In genomic region chr1:39685841-39686240, GRCm38 (mm10) we compare ENCODE assay signal across 8 mouse cellular contexts. TPM values are rescaled to one million over a fixed set of nuclear protein-coding genes. Genes with fewer than 3 reads are reported as not detected.
DNase-seq lines count a peak whose midpoint lies in the region; ATAC-seq and TF ChIP-seq lines count a peak whose summit lies in the region.

No protein-coding gene starts in this region.

- H3K27me3 ChIP-seq in liver, adult 2 months (ENCODE audit: control insufficient read depth, insufficient read depth, low read length): no peaks in the 10 kb centered on the region
- no peaks in the 10 kb centered on the region for H3K27me3 ChIP-seq in liver, embryonic 11.5 days (replicated peaks; ENCODE audit: control insufficient read depth, insufficient read depth, low read length)
- no peaks in the 10 kb centered on the region for H3K27me3 ChIP-seq in midbrain, embryonic 10.5 days (ENCODE audit: low read depth, poor library complexity, severe bottlenecking)

- no peak overlapping the region for H3K9ac ChIP-seq in liver, adult 2 months (ENCODE audit: low read depth, low read length)
- H3K9ac ChIP-seq in liver, embryonic 11.5 days (ENCODE audit: low read depth, low read length): no peak overlapping the region

- no peaks in the 10 kb centered on the region for H3K9me3 ChIP-seq in liver, embryonic 11.5 days (ENCODE audit: control insufficient read depth, low read length)
- H3K9me3 ChIP-seq in midbrain, embryonic 10.5 days (replicated peaks): no peaks in the 10 kb centered on the region

- H3K4me1 ChIP-seq in liver, adult 2 months (ENCODE audit: control insufficient read depth, insufficient read depth, low read length): no peaks in the 10 kb centered on the region
- peaks cover 4% of the 10 kb centered on the region; the same call in 1 of the 2 replicates for H3K4me1 ChIP-seq in liver, embryonic 11.5 days (replicated peaks; ENCODE audit: control insufficient read depth, insufficient read depth, low read length)
- no peaks in the 10 kb centered on the region for H3K4me1 ChIP-seq in midbrain, embryonic 10.5 days

- TF ChIP-seq POLR2A in liver, adult 2 months (IDR thresholded peaks at IDR 0.05; ENCODE audit: extremely low read depth, insufficient read depth, low read length): no peak

- 54% methylated on average over 1 of the region's 1 CpGs for WGBS in liver, adult 2 months
- WGBS in liver, embryonic 11.5 days: 0% methylated on average over 1 of the region's 1 CpGs
- WGBS in midbrain, embryonic 10.5 days: 0% methylated on average over 1 of the region's 1 CpGs

- 0 out of 2 replicates have a peak, but pooled peaks have one; percentile 29 for TF ChIP-seq CTCF in liver, adult 2 months (IDR thresholded peaks at IDR 0.05; ENCODE audit: low read depth, low read length)
- TF ChIP-seq CTCF in gastrocnemius, adult 2 months (IDR thresholded peaks at IDR 0.05): peak; percentile 79

- H3K4me3 ChIP-seq in liver, adult 2 months (ENCODE audit: insufficient read depth, low read depth, low read length): no peak overlapping the region
- H3K4me3 ChIP-seq in liver, embryonic 11.5 days (ENCODE audit: low read depth, low read length): no peak overlapping the region
- no peak overlapping the region for H3K4me3 ChIP-seq in gastrocnemius, adult 2 months
- no peak overlapping the region for H3K4me3 ChIP-seq in midbrain, embryonic 10.5 days

- no peak; the same call in 1 of the 2 replicates for ATAC-seq in liver, embryonic 11.5 days (replicated peaks; ENCODE audit: low FRiP score)
- peak; percentile 76 for ATAC-seq in inflammation-experienced regulatory T-cells, adult 6 months

- DNase-seq in liver, adult 2 months (ENCODE audit: extremely low read depth, low read depth, low spot score): peak; percentile 30
- DNase-seq in liver, embryonic 11.5 days (ENCODE audit: low spot score): no peak
- peak; percentile 63 to 81 for DNase-seq in cerebellum, postnatal 25 days
- DNase-seq in gastrocnemius, adult 2 months: peak; percentile 82
- DNase-seq in left cerebral cortex, adult 18-20 months (ENCODE audit: low spot score in 2 of 2): peak; percentile 69 to 75
- peak; percentile 63 for DNase-seq in midbrain, embryonic 10.5 days (ENCODE audit: low spot score)
- peak; percentile 22 to 73 for DNase-seq in spleen, postnatal 10 days (ENCODE audit: low spot score in 2 of 2)

- no peaks in the 10 kb centered on the region for H3K36me3 ChIP-seq in liver, adult 2 months (ENCODE audit: control insufficient read depth, insufficient read depth, low read length)
- no peaks in the 10 kb centered on the region for H3K36me3 ChIP-seq in liver, embryonic 11.5 days (ENCODE audit: control insufficient read depth, insufficient read depth, low read length)
- H3K36me3 ChIP-seq in midbrain, embryonic 10.5 days: no peaks in the 10 kb centered on the region

- H3K4me2 ChIP-seq in liver, embryonic 11.5 days: no peak overlapping the region

- intact Hi-C loops in gastrocnemius, adult 2 months (cut with DNase I): loop anchor here (2.0 to 5.0 kb wide), 3 partner anchors 216 to 296 kb away; partner anchors contain the start of gene Map4k4

- no peak overlapping the region for H3K27ac ChIP-seq in liver, adult 2 months (replicated peaks; ENCODE audit: insufficient read depth, low read depth, low read length)
- no peak overlapping the region for H3K27ac ChIP-seq in liver, embryonic 11.5 days (ENCODE audit: low read depth, low read length)
- no peak overlapping the region for H3K27ac ChIP-seq in gastrocnemius, adult 2 months
- H3K27ac ChIP-seq in midbrain, embryonic 10.5 days (replicated peaks): no peak overlapping the region

- H3K79me2 ChIP-seq in liver, adult 2 months (ENCODE audit: control insufficient read depth, insufficient read depth, low read length): no peaks in the 10 kb centered on the region

RNA-seq across cellular contexts. Expression of gene Creg2, which starts 34.6 kb away (rescaled TPM):
- not detected in 2 replicates for total RNA-seq in liver, adult 2 months (2014; rRNA removed)
- not detected in 2 replicates for polyA plus RNA-seq in liver, adult 2 months (2012; rRNA removed)
- not detected in 2 replicates for polyA plus RNA-seq in liver, embryonic 11.5 days (2014; fragmentation: Nextera tagmentation; extraction: Ambion mirVana)
- total RNA-seq in gastrocnemius, adult 2 months (2021): under 1 TPM in 1 of 2 experiments, not detected in 1; 0.08 TPM
- under 1 TPM in 1 of 3 experiments, not detected in 2; 0.09 TPM for polyA plus RNA-seq in inflammation-experienced regulatory T-cells, adult 6 months (2017; shearing (Covaris generic))
- 10 to 100 TPM; 87.9 to 90.6 TPM for total RNA-seq in left cerebral cortex, adult 18-20 months (2021)
- polyA plus RNA-seq in midbrain, embryonic 10.5 days (2016; fragmentation: Nextera tagmentation; extraction: Ambion mirVana): 0.57 and 0.76 TPM in 2 replicates

RNA-seq across cellular contexts. Expression of gene Rfx8, which starts 35.0 kb away (rescaled TPM):
- total RNA-seq in liver, adult 2 months (2014; rRNA removed): 0.09 TPM in 1 of 2 replicates, not detected in the other
- polyA plus RNA-seq in liver, adult 2 months (2012; rRNA removed): 0.04 TPM in 1 of 2 replicates, not detected in the other
- 0.17 and 0.53 TPM in 2 replicates for polyA plus RNA-seq in liver, embryonic 11.5 days (2014; fragmentation: Nextera tagmentation; extraction: Ambion mirVana)
- total RNA-seq in gastrocnemius, adult 2 months (2021): not detected
- polyA plus RNA-seq in inflammation-experienced regulatory T-cells, adult 6 months (2017; shearing (Covaris generic)): not detected
- under 1 TPM in 1 of 2 experiments, not detected in 1; 0.16 TPM for total RNA-seq in left cerebral cortex, adult 18-20 months (2021)
- polyA plus RNA-seq in midbrain, embryonic 10.5 days (2016; fragmentation: Nextera tagmentation; extraction: Ambion mirVana): 0.20 and 0.39 TPM in 2 replicates
